Mouse (Mus musculus): ENCODE data around the gene Ksr2. TPM values are rescaled to one million over a fixed set of nuclear protein-coding genes. Genes with fewer than 3 reads are reported as not detected.

Gene Ksr2
- 0.64 TPM for polyA plus RNA-seq (2014; fragmentation: Illumina TruSeq; extraction: RNeasy Lipid Tissue Mini Kit (QIAGEN cat#74804); ENCODE audit: low read depth, low replicate concordance)

GRCm38 (mm10) chr5:117413507-117414501 is at the start of gene Ksr2:
Gene Ksr2, plus strand, starts transcription at chr5:117414000.

GRCm38 (mm10) chr5:117388877-117389276 is 24.9 kb upstream of the Ksr2 start, which contains the start of gene Rfc5:
Gene Rfc5, minus strand, starts transcription at chr5:117389047.

GRCm38 (mm10) chr5:117780681-117781080 is 366.9 kb downstream of the Ksr2 start, which contains the start of gene Nos1:
Gene Nos1, plus strand, starts transcription at chr5:117781032.

Other genes with a start within 250 kb of the Ksr2 start
- 302 TPM for gene Pebp1, start 126.4 kb upstream of the Ksr2 start, polyA plus RNA-seq (2014; fragmentation: Illumina TruSeq; extraction: RNeasy Lipid Tissue Mini Kit (QIAGEN cat#74804); ENCODE audit: low read depth, low replicate concordance)
- 16.6 TPM for gene Vsig10, start 94.9 kb upstream of the Ksr2 start, polyA plus RNA-seq (2014; fragmentation: Illumina TruSeq; extraction: RNeasy Lipid Tissue Mini Kit (QIAGEN cat#74804); ENCODE audit: low read depth, low replicate concordance)
- 8.8 TPM for gene Wsb2, start 56.7 kb upstream of the Ksr2 start, polyA plus RNA-seq (2014; fragmentation: Illumina TruSeq; extraction: RNeasy Lipid Tissue Mini Kit (QIAGEN cat#74804); ENCODE audit: low read depth, low replicate concordance)
- gene Rfc5, start 25.0 kb upstream of the Ksr2 start, polyA plus RNA-seq (2014; fragmentation: Illumina TruSeq; extraction: RNeasy Lipid Tissue Mini Kit (QIAGEN cat#74804); ENCODE audit: low read depth, low replicate concordance): 2.7 TPM

Data from testis, adult 10 weeks (tissue).